21 mouse cellular contexts compared by ENCODE assay signal in the genomic region with DNA sequence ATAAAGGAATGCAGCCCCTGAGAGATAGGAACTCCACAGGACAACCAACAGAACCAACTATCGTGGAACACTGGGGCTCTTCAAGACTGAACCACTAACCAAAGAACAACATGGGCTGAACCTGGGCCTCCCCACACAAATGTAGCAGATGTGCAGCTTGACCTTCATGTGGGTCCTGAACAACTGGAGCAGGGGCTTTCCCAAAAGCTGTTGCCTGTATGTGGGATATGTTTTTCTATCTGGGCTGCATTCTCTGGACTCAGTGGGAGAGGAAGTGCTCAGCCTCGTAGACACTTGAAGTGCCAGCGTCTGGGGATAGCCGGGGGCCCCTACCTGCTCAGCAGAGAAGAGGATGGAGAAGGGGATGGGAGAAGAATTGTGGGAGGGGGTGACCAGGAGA.
DNase-seq lines count a peak whose midpoint lies in the region; ATAC-seq and TF ChIP-seq lines count a peak whose summit lies in the region.
"Had no signal": no experiment of that assay in that cellular context is flagged by ENCODE, and none has a peak within 500 bp of the region (broad histone marks: within the 10 kb centered on the region; RNA-seq: fewer than 3 reads in every experiment).

No protein-coding gene starts in this region.

- no peaks in the 10 kb centered on the region for H3K27me3 ChIP-seq in heart, embryonic 12.5 days (replicated peaks)
- no peaks in the 10 kb centered on the region for H3K27me3 ChIP-seq in midbrain, embryonic 11.5 days (ENCODE audit: control insufficient read depth, insufficient read depth, low read length)
- H3K27me3 ChIP-seq in midbrain, embryonic 14.5 days (ENCODE audit: control insufficient read depth, insufficient read depth, low read length): no peaks in the 10 kb centered on the region
- H3K27me3 ChIP-seq: CH12.LX, Patski had no signal

- no peak overlapping the region for H3K4me2 ChIP-seq in heart, embryonic 12.5 days
- no peak overlapping the region for H3K4me2 ChIP-seq in midbrain, embryonic 11.5 days
- no peak overlapping the region for H3K4me2 ChIP-seq in midbrain, embryonic 14.5 days (ENCODE audit: low read length)

- ATAC-seq in heart, embryonic 12.5 days (ENCODE audit: insufficient number of reproducible peaks, low FRiP score): no peak; the same call in 1 of the 2 replicates
- ATAC-seq in midbrain, embryonic 11.5 days (ENCODE audit: low FRiP score): no peak
- no peak for ATAC-seq in midbrain, embryonic 14.5 days (ENCODE audit: low FRiP score, low TSS enrichment)
- ATAC-seq: activated CD4-positive, CD25-positive, alpha-beta regulatory T cell, adult 4 months; CD4-positive, CD25-positive, alpha-beta regulatory T cell, adult 4 months; Patski had no signal

- no peak for DNase-seq in gastrocnemius, adult 2 months
- DNase-seq in gastrocnemius, adult 8-10 months (ENCODE audit: low spot score in 2 of 2): no peak
- peak; percentile 72 for DNase-seq in heart, adult 11 months
- DNase-seq in midbrain, embryonic 11.5 days (ENCODE audit: low spot score, missing footprints): peak; percentile 66
- no peak for DNase-seq in midbrain, embryonic 14.5 days
- DNase-seq: adrenal gland, adult 2 months; adrenal gland, adult 8-10 months; adrenal gland, postnatal 10 days; adrenal gland, postnatal 14 days; adrenal gland, postnatal 25 days; adrenal gland, postnatal 36 days; B cell, adult 2 months; cerebellum, adult 11 months; cerebellum, adult 11-12 months; cerebellum, adult 18-20 months had no signal

- WGBS in heart, embryonic 12.5 days: 67% methylated on average over 4 of the region's 4 CpGs
- WGBS in midbrain, embryonic 11.5 days: 85% methylated on average over 4 of the region's 4 CpGs
- WGBS in midbrain, embryonic 14.5 days: 86% methylated on average over 4 of the region's 4 CpGs

- H3K36me3 ChIP-seq in heart, embryonic 12.5 days: no peaks in the 10 kb centered on the region
- no peaks in the 10 kb centered on the region for H3K36me3 ChIP-seq in midbrain, embryonic 11.5 days (ENCODE audit: control insufficient read depth, insufficient read depth, low read length)
- H3K36me3 ChIP-seq in midbrain, embryonic 14.5 days (ENCODE audit: control insufficient read depth, insufficient read depth, low read length): no peaks in the 10 kb centered on the region
- H3K36me3 ChIP-seq: G1E had no signal

- no peak overlapping the region for H3K4me3 ChIP-seq in gastrocnemius, adult 2 months
- H3K4me3 ChIP-seq in heart, embryonic 12.5 days: no peak overlapping the region
- no peak overlapping the region for H3K4me3 ChIP-seq in midbrain, embryonic 11.5 days (ENCODE audit: low read depth, low read length)
- H3K4me3 ChIP-seq in midbrain, embryonic 14.5 days (replicated peaks; ENCODE audit: low read depth, low read length): no peak overlapping the region

- intact Hi-C loops in gastrocnemius, adult 2 months (cut with DNase I): no loop called here

- H3K9ac ChIP-seq in heart, embryonic 12.5 days: no peak overlapping the region
- no peak overlapping the region for H3K9ac ChIP-seq in midbrain, embryonic 11.5 days (ENCODE audit: low read length)
- H3K9ac ChIP-seq in midbrain, embryonic 14.5 days (replicated peaks; ENCODE audit: low read length): no peak overlapping the region

- TF ChIP-seq CTCF in gastrocnemius, adult 2 months (IDR thresholded peaks at IDR 0.05): no peak

- peaks cover 5% of the 10 kb centered on the region; the same call in 1 of the 2 replicates for H3K4me1 ChIP-seq in heart, embryonic 12.5 days (replicated peaks)
- no peaks in the 10 kb centered on the region for H3K4me1 ChIP-seq in midbrain, embryonic 11.5 days (ENCODE audit: control insufficient read depth, insufficient read depth, low read length)
- no peaks in the 10 kb centered on the region for H3K4me1 ChIP-seq in midbrain, embryonic 14.5 days (ENCODE audit: control insufficient read depth, insufficient read depth, low read length)

- peak overlapping the region; percentile 79 for H3K27ac ChIP-seq in gastrocnemius, adult 2 months
- no peak overlapping the region for H3K27ac ChIP-seq in heart, embryonic 12.5 days (ENCODE audit: poor library complexity, severe bottlenecking)
- H3K27ac ChIP-seq in midbrain, embryonic 11.5 days (ENCODE audit: low read depth, low read length): no peak overlapping the region
- no peak overlapping the region for H3K27ac ChIP-seq in midbrain, embryonic 14.5 days (replicated peaks; ENCODE audit: low read depth, low read length)

- no peaks in the 10 kb centered on the region for H3K9me3 ChIP-seq in heart, embryonic 12.5 days (replicated peaks)
- no peaks in the 10 kb centered on the region for H3K9me3 ChIP-seq in midbrain, embryonic 11.5 days (ENCODE audit: control insufficient read depth, low read length)
- no peaks in the 10 kb centered on the region for H3K9me3 ChIP-seq in midbrain, embryonic 14.5 days (ENCODE audit: control insufficient read depth, low read length)
- H3K9me3 ChIP-seq: G1E had no signal

Comparison
In these comparisons a context has a peak if more than half of its experiments do, and no peak if none do; other contexts are left out.
1. DNase-seq: peak in heart, adult 11 months (single experiment) and midbrain, embryonic 11.5 days (single experiment); none in gastrocnemius, adult 2 months (single experiment), gastrocnemius, adult 8-10 months (0 of 2) and midbrain, embryonic 14.5 days (single experiment).